Mouse (Mus musculus) adrenal gland, adult 2 months (tissue): ENCODE results near the gene Dnajc11. TPM values are rescaled to one million over a fixed set of nuclear protein-coding genes. Genes with fewer than 3 reads are reported as not detected.

Experiments used
- DNase-seq: peaks from one replicate; pipeline ENCODE4 v3.0.0; 2021
- polyA plus RNA-seq: library from polyadenylated mRNA; depleted of rRNA; stranded (reverse); fragments of >200 nt; gene quantifications from 2 replicates; pipeline ENCODE4 v1.2.3, GENCODE M21; 2012
- total RNA-seq, 2 experiments: library from RNA; stranded (reverse); gene quantifications; 2 replicates each; pipeline ENCODE4 v1.2.3; 2021

Dnajc11 gene
- total and polyA plus RNA-seq, 3 experiments: 97.7 to 107 (median 103) TPM

- no peak for DNase-seq
Measured at GRCm38 (mm10) chr4:151985886-151986285, 52.4 kb downstream of the Dnajc11 start.

- no peak for DNase-seq
Measured at GRCm38 (mm10) chr4:151986650-151987049, 53.2 kb downstream of the Dnajc11 start.

DNA sequence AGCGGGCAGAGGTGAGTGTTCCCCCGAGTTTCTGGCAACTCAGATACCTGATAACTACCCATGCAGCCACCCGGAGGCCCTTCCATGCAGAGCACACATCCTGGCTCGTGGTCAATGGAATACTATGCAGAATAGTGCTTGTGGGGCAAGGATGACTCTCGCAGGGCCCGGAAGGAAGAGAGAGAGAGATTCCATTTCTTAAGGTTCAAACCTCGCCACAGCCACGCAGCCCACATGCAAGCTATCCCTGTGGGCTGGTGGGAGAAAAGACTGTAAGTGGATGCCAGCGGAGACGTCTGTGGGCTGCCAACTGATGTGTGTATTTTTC, 54.5 kb downstream of the Dnajc11 start:
- DNase-seq: no peak

DNA sequence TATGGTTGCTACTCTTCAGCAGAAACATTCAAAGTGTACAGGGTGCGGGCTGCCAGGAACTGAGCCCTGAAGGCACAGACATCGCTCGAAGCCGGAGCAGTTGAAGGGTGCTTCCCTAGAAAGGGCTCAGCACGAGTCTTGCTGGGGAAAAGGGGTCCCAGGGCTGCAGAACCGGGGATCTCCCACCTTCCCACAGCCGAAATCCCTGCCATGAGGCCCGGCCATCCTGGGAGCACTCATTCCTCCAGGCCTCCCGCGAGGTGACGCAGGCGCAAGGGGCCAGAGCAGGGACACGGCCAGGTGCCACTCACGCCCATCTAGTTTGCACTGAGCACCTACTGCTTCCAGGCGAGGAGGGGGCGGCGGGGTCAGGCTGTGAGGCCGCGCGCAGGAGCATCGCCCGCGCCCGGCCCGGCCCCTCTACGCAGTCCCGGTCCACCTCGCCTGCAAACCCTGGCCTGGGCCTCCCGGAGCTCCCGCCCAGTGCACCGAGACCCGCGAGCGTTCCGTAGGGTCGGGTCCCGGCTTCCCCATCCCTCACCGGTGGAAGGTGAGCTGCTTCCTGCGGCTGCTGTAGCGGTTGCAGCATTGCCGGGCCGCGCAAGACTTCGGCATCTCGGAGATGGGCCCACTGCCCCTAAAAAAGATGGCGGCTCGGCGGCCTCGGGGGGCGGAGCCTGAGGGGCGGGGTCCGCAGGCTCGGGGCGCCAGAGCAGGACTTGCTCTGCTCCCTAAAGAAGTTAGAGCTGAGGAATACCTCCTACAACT, 55.0 kb downstream of the Dnajc11 start, which contains the start of gene Thap3:
TSS of gene Thap3 (minus strand) at position 656 of the 768 bp plus-strand sequence.
- peak; percentile 92 for DNase-seq

DNA sequence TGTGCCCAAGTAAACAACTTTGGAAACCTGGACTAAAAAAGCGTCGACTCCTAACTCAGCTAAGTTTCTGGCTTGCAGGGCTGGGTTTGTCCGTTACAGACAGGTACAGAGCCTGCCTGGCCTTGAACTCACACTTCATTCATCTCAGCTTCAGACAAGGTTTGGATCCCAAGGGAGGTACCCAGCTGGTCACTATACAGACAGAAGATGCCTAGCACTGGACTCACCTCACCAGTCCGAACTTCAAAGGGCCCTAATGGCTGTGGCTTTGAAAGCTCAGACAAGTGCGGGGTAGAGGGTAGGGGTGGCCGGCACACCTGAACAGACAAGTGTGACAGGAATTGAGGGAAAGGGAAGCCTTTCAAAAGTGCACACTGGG, 55.6 kb downstream of the Dnajc11 start:
- DNase-seq: no peak

GRCm38 (mm10) chr4:151992091-151992490, 58.6 kb downstream of the Dnajc11 start:
- DNase-seq: no peak

DNA sequence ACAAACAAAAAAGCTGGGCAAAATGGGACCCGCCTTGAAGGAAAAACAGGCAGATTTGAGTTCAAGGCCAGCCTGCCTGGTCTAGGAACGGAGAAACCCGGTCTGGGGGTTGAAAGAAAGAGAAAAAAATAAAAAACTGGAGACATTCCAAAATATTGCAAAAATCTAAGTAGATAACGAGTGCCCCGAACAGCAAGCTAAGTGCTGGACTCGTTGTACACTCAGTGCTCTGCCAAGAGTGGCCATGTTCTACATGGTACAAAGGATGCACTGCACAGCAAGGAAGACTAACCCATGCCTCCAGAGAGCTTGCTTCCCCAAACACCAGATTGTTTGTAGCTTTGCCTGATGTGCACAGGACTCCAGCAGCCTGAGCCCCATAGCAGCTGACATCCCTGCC, 59.5 kb downstream of the Dnajc11 start:
- no peak for DNase-seq

DNA sequence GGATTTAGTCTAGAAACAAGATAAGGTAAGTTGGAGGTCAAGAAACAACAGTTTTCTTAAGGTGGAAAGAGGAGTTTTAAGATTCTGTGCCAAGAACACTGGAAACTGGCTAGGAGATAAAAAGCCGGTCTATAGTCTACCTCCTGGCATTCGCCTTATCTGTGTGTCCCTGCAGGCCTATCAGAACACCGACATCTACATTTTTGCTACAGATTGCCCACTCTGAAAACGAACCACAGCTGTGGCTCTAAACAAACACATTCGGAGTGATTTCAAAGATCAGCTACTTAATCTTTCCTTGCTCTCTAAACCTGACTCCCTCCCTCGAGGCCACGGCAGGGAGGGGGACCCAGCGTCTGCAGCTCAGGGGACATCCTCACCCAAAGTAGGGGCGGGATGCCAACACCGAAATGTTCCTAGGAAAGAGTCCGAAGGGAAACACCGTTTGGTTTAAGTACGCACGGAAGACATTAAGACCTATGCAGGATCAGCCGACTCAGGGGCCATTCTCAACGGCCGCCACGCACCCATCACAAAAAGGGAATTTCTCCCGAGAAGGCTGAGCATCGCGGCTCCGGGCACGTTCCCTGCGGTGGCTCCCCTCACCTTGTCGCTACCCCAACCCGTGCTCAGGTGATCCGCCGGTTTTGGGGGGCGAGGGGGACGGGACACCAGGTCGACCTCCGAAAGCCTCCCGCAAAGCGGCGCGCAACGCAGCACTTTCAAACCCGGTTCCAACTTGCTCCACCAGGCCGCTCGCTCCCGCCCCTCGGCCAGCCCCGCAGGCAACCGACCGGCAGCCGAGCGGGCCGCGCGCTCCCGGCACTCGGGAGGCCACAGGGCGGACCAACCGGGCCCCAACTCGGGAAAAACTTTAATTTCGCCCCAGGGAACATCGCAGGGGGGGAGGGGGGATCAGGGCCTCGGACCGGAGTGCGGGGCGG, 61.0 kb downstream of the Dnajc11 start:
- DNase-seq: peak; percentile 67

DNA sequence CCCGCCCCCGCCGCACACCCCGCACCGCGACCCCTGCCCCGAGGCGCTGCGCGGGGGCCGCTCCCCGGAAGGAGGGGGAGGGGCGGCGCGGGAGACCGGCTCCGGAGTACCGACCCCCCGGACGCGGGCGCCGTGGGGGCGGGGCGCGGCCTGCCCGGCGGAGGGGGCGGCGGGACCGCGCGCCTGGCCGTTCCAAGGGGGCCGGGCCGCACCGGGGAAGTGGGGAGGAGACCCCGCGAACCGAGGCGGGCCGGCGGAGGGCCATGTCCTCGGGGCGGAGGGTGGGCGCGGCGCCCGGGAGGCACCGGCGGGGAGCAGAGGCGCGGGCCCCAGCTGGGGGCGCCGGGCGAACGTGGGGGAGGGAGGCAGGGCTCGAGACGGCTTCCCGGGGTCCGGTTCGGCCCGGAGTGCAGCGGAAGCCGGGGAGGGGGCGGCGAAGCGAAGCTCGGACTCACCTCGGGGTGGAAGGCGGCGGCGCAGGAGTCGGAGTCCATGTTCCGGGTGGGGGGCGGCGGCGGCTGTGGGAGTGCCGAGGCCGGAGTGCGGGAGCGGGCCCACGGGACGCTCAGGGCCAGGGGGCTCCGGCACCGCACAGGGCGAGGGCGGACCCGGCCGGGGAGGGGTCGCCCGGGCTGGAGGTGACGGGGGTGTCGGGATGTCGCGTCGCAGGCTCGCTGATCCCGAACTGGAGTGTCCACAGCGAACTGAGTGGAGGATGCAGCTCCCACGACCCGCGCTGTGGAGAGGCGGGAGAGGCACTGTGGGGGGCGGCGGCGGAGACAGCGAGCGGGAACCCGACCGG, 62.1 kb downstream of the Dnajc11 start:
- DNase-seq: no peak

- DNase-seq: peak; percentile 99
Measured at GRCm38 (mm10) chr4:151996173-151996950, 62.9 kb downstream of the Dnajc11 start, which contains the start of gene Phf13. TSS of gene Phf13 (minus strand) at chr4:151996258.

GRCm38 (mm10) chr4:151996951-151997222, 63.4 kb downstream of the Dnajc11 start:
- no peak for DNase-seq

GRCm38 (mm10) chr4:151997701-151998100, 64.2 kb downstream of the Dnajc11 start:
- DNase-seq: no peak

DNA sequence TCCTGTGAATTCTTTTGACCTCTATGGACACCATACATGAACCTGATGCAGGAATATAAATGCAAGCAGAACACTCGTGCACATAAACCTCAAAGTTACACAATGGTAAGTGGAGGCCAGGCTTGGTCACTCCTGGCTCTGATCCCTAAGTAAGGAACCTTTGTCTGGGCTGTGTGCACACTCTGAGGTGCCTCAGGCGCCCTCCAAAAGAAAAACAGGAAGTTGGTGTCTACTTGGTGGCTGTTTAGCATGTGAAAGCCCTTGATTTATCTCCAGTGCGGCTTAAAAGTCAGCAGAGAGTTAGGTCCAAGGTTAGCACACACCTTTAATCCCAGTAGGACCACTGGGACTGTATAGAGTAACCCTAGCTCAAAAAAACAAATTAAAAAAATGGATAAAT, 66.0 kb downstream of the Dnajc11 start:
- no peak for DNase-seq

DNA sequence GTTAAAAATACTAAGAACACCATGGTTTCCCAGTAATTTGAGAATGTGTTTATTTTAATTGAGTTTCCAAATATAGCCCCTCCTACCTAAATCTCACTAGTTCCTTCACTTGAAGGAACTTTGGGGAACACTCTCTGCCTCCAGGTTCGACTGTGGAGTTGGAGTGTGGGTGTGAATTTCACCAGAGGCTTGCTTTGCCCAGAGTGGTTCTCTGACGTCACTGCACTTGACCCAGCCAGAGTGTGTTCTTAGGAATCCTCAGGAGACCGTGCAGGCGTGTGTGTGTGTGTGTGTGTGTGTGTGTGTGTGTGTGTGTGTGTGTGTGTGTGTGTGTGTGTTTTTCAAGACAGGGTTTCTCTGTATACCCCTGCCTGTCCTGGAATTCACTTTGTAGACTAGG, 67.4 kb downstream of the Dnajc11 start:
- DNase-seq: no peak

GRCm38 (mm10) chr4:152001335-152001734, 67.8 kb downstream of the Dnajc11 start:
- DNase-seq: no peak

- DNase-seq: no peak
Measured at GRCm38 (mm10) chr4:152002063-152002462, 68.6 kb downstream of the Dnajc11 start.

GRCm38 (mm10) chr4:152006137-152006536, 72.6 kb downstream of the Dnajc11 start:
- no peak for DNase-seq

DNA sequence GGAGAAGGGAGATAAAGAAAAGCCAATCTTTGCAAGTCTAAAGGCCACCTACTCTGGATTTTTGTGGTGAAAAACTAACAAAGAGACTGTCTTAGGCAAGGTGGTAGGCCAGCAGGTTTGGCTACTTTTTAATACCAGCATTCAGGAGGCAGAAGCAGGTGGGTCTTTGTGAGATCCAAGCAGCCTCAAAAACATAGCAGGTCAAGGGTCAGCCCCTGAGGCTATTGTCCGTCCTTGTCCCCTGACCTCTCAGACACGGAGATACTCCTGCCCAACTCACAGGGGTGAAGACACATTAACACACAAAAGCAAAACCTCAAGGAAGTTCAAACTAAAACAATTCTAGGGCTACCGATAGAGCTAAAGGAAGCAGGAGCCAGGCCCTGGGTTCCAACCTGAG, 73.3 kb downstream of the Dnajc11 start:
- DNase-seq: no peak

GRCm38 (mm10) chr4:152007481-152008147, 74.1 kb downstream of the Dnajc11 start:
- no peak for DNase-seq

DNA sequence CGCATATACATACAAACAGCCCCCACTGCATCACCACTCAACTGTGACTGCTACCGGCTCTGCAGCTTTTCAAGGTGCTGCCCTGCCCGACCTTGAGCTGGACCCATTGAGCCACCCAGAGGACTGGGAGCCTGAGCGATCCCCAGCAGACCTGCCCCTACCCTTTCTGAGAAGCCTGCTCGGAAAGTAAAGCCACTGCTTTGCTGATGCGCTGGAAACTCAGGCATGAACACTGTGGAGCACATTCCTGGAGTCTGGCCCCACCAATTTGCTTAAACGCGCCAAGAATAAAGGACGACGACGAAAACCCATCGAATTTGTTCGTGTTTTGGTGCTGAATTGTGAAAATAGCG, 74.6 kb downstream of the Dnajc11 start:
- DNase-seq: peak; percentile 33

- DNase-seq: peak; percentile 97
Measured at GRCm38 (mm10) chr4:152008622-152009075, 75.2 kb downstream of the Dnajc11 start, which contains the start of gene Klhl21. TSS of gene Klhl21 (plus strand) at chr4:152008803.
